Mouse (Mus musculus): Measurements from ENCODE around the gene Prkca. TPM values are rescaled to one million over a fixed set of nuclear protein-coding genes. Genes with fewer than 3 reads are reported as not detected.
"Not testable (repeated sequence)": the region's sequence is repeated elsewhere in the genome, so short reads cannot be mapped to it uniquely, and the experiment has no call there.

The Prkca gene
- total RNA-seq, 2 experiments from 2014 or later: 211 to 241 TPM

GRCm38 (mm10) chr11:108112437-108112836, 231.3 kb downstream of the Prkca start:
- H3K27ac ChIP-seq: no peak overlapping the region
- H3K4me3 ChIP-seq: no peak overlapping the region
- no peak for TF ChIP-seq CTCF (conservative IDR thresholded peaks at IDR 0.05)
- DNase-seq (ENCODE audit: low spot score in 2 of 2): no peak

GRCm38 (mm10) chr11:108104085-108104484, 239.6 kb downstream of the Prkca start:
- Histone ChIP-seq H3K27ac (no peak overlapping the region), H3K4me3 (no peak overlapping the region)
- no peak for DNase-seq (ENCODE audit: low spot score in 2 of 2)
- no peak for TF ChIP-seq CTCF (conservative IDR thresholded peaks at IDR 0.05)

- DNase-seq (ENCODE audit: low spot score in 2 of 2): no peak
Observed at GRCm38 (mm10) chr11:108101280-108101950, 242.3 kb downstream of the Prkca start.

GRCm38 (mm10) chr11:108098306-108098705, 245.4 kb downstream of the Prkca start:
- H3K27ac ChIP-seq: no peak overlapping the region
- H3K4me3 ChIP-seq: no peak overlapping the region
- no peak for DNase-seq (ENCODE audit: low spot score in 2 of 2)
- no peak for TF ChIP-seq CTCF (conservative IDR thresholded peaks at IDR 0.05)

More at GRCm38 (mm10) chr11:108101280-108101950, 242.3 kb downstream of the Prkca start:
- TF ChIP-seq CTCF (conservative IDR thresholded peaks at IDR 0.05): peak; percentile 42
- H3K4me3 ChIP-seq: no peak overlapping the region
- H3K27ac ChIP-seq: 0 out of 2 replicates have a peak overlapping the region, but pooled peaks have one; percentile 36

GRCm38 (mm10) chr11:108094796-108095195, 248.9 kb downstream of the Prkca start:
- no peak for DNase-seq (ENCODE audit: low spot score in 2 of 2)
- no peak for TF ChIP-seq CTCF (conservative IDR thresholded peaks at IDR 0.05)
- Histone ChIP-seq H3K4me3 (no peak overlapping the region), H3K27ac (no peak overlapping the region)

GRCm38 (mm10) chr11:108093248-108093647, 250.5 kb downstream of the Prkca start:
- DNase-seq (ENCODE audit: low spot score in 2 of 2): no peak
- Histone ChIP-seq H3K4me3 (no peak overlapping the region), H3K27ac (no peak overlapping the region)
- no peak for TF ChIP-seq CTCF (conservative IDR thresholded peaks at IDR 0.05)

GRCm38 (mm10) chr11:108091238-108091637, 252.5 kb downstream of the Prkca start:
- TF ChIP-seq CTCF (conservative IDR thresholded peaks at IDR 0.05): no peak
- no peak overlapping the region for H3K4me3 ChIP-seq
- no peak overlapping the region for H3K27ac ChIP-seq
- no peak for DNase-seq (ENCODE audit: low spot score in 2 of 2)

- no peak for TF ChIP-seq CTCF (conservative IDR thresholded peaks at IDR 0.05)
- Histone ChIP-seq H3K4me3 (no peak overlapping the region), H3K27ac (no peak overlapping the region)
- DNase-seq (ENCODE audit: low spot score in 2 of 2): no peak
Observed at GRCm38 (mm10) chr11:108090706-108091105, 253.0 kb downstream of the Prkca start.

GRCm38 (mm10) chr11:108088063-108088462, 255.7 kb downstream of the Prkca start:
- H3K4me3 ChIP-seq: no peak overlapping the region
- no peak for TF ChIP-seq CTCF (conservative IDR thresholded peaks at IDR 0.05)

GRCm38 (mm10) chr11:108087105-108087700, 256.5 kb downstream of the Prkca start:
- H3K27ac ChIP-seq; DNase-seq (ENCODE audit: low spot score in 2 of 2); H3K4me3 ChIP-seq: not testable (repeated sequence)

More at GRCm38 (mm10) chr11:108088063-108088462, 255.7 kb downstream of the Prkca start:
- no peak overlapping the region for H3K27ac ChIP-seq
- DNase-seq (ENCODE audit: low spot score in 2 of 2): no peak

- no peak for DNase-seq (ENCODE audit: low spot score in 2 of 2)
- no peak for TF ChIP-seq CTCF (conservative IDR thresholded peaks at IDR 0.05)
- Histone ChIP-seq H3K27ac (no peak overlapping the region), H3K4me3 (no peak overlapping the region)
Observed at GRCm38 (mm10) chr11:108082673-108083072, 261.1 kb downstream of the Prkca start.

GRCm38 (mm10) chr11:108079946-108080650, 263.6 kb downstream of the Prkca start:
- no peak for TF ChIP-seq CTCF (conservative IDR thresholded peaks at IDR 0.05)
- H3K27ac ChIP-seq: 0 out of 2 replicates have a peak overlapping the region, but pooled peaks have one; percentile 52
- no peak for DNase-seq (ENCODE audit: low spot score in 2 of 2)
- H3K4me3 ChIP-seq: no peak overlapping the region

GRCm38 (mm10) chr11:108079454-108079853, 264.3 kb downstream of the Prkca start:
- H3K27ac ChIP-seq: no peak overlapping the region
- no peak for TF ChIP-seq CTCF (conservative IDR thresholded peaks at IDR 0.05)

More at GRCm38 (mm10) chr11:108079454-108079853, 264.3 kb downstream of the Prkca start:
- DNase-seq (ENCODE audit: low spot score in 2 of 2): no peak
- H3K4me3 ChIP-seq: no peak overlapping the region
